Mouse (Mus musculus) liver, adult 2 months (tissue): ENCODE data around the gene Ccl20.

Source experiments
- CTCF ChIP-seq: fragments of 200-500 bp; IDR thresholded peaks from 2 replicates; pipeline ENCODE4 v1.5.1; 2011; ENCODE audit warnings: low read depth, low read length, control low read depth
- POLR2A ChIP-seq: fragments of 200-500 bp; IDR thresholded peaks from 2 replicates; pipeline ENCODE4 v1.6.1; 2011; ENCODE audit warnings: low read length, control low read depth; ENCODE audit not compliant: insufficient read depth; ENCODE audit errors: extremely low read depth

DNA sequence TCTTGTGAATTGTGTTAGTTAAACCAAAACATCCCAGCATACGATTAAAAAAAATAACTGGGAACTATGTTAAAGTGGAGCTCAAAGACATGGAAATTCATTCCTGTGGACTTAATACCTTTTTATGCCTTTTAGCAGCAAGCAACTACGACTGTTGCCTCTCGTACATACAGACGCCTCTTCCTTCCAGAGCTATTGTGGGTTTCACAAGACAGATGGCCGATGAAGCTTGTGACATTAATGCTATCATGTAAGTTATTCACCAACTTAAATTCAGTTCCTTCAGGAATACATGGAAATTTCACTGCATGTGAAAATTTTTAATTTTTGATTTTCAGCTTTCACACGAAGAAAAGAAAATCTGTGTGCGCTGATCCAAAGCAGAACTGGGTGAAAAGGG, 1.1 kb downstream of the Ccl20 start:
- no peak for TF ChIP-seq POLR2A
- no peak for TF ChIP-seq CTCF
